Mouse (Mus musculus): ENCODE measurements around the gene Gm16506.
"Not testable (repeated sequence)": the region's sequence is repeated elsewhere in the genome, so short reads cannot be mapped to it uniquely, and the experiment has no call there.

Gene Gm16506

GRCm38 (mm10) chr14:43727385-43727784, at the start of gene Gm16506:
Gene Gm16506 (minus strand): TSS chr14:43727485.
- DNase-seq (ENCODE audit: low spot score in 2 of 2) = not testable (repeated sequence)

GRCm38 (mm10) chr14:43747566-43747965, 20.3 kb upstream of the Gm16506 start, which contains the start of gene Gm6526:
Gene Gm6526 (plus strand): TSS chr14:43747866.
- DNase-seq (ENCODE audit: low spot score in 2 of 2) = not testable (repeated sequence)

- not testable (repeated sequence) for DNase-seq (ENCODE audit: low spot score in 2 of 2)
Observed at GRCm38 (mm10) chr14:43697621-43698020, 29.7 kb downstream of the Gm16506 start, which contains the start of gene Gm7324. Gene Gm7324 (plus strand): TSS chr14:43697828.

GRCm38 (mm10) chr14:43677099-43677498, 50.2 kb downstream of the Gm16506 start, which contains the start of gene Gm8165:
Gene Gm8165 (minus strand): TSS chr14:43677199.
- DNase-seq (ENCODE audit: low spot score in 2 of 2) = not testable (repeated sequence)

Data from spleen, postnatal 36 days (tissue).